ENCODE assay signal across 8 mouse cellular contexts in genomic region chr4:149875986-149876501, GRCm38 (mm10).
DNase-seq lines count a peak whose midpoint lies in the region; ATAC-seq and TF ChIP-seq lines count a peak whose summit lies in the region.

No protein-coding gene starts in this region.

- no peak overlapping the region for H3K4me2 ChIP-seq in forebrain, embryonic 13.5 days
- no peak overlapping the region for H3K4me2 ChIP-seq in limb, embryonic 14.5 days (replicated peaks; ENCODE audit: low read depth, low read length, severe bottlenecking)

- no peak overlapping the region for H3K27ac ChIP-seq in cerebellum, adult 2 months (ENCODE audit: insufficient read depth, low read length)
- H3K27ac ChIP-seq in forebrain, embryonic 13.5 days = peak overlapping the region; percentile 75
- H3K27ac ChIP-seq in limb, embryonic 14.5 days (replicated peaks; ENCODE audit: low read depth, low read length) = peak overlapping the region; percentile 79

- ATAC-seq in forebrain, embryonic 13.5 days = peak; percentile 85
- ATAC-seq in limb, embryonic 14.5 days (ENCODE audit: low FRiP score, low read depth) = peak; percentile 56

- no peak for TF ChIP-seq CTCF in cerebellum, adult 2 months (IDR thresholded peaks at IDR 0.05; ENCODE audit: borderline replicate concordance, insufficient read depth, low read depth, low read length)

- H3K4me3 ChIP-seq in cerebellum, adult 2 months (replicated peaks; ENCODE audit: insufficient read depth, low read depth, low read length) = no peak overlapping the region
- H3K4me3 ChIP-seq in forebrain, embryonic 13.5 days = no peak overlapping the region
- H3K4me3 ChIP-seq in limb, embryonic 14.5 days (replicated peaks; ENCODE audit: low read length) = no peak overlapping the region

- H3K27me3 ChIP-seq in cerebellum, adult 2 months (ENCODE audit: control insufficient read depth, insufficient read depth, low read length) = no peaks in the 10 kb centered on the region
- H3K27me3 ChIP-seq in forebrain, embryonic 13.5 days = no peaks in the 10 kb centered on the region
- H3K27me3 ChIP-seq in limb, embryonic 14.5 days (ENCODE audit: control insufficient read depth, insufficient read depth, low read length) = no peaks in the 10 kb centered on the region

- TF ChIP-seq POLR2A in cerebellum, adult 2 months (IDR thresholded peaks at IDR 0.05; ENCODE audit: borderline replicate concordance, insufficient read depth, low read length) = no peak
- TF ChIP-seq POLR2A in limb, embryonic 14.5 days (IDR thresholded peaks at IDR 0.05; ENCODE audit: borderline replicate concordance, extremely low read depth, insufficient read depth, insufficient read length) = no peak

- peak; percentile 79 for DNase-seq in brain, adult 2 months (ENCODE audit: low read depth, low spot score)
- peak; percentile 76 to 82 for DNase-seq in cerebellum, adult 2 months
- DNase-seq in limb, embryonic 14.5 days (ENCODE audit: low spot score) = peak; percentile 74
- DNase-seq in ovary, postnatal 14 days (ENCODE audit: low spot score) = no peak
- DNase-seq in adipocyte (ENCODE audit: low spot score) (no peak), liver (no peak)
- no peak for DNase-seq in layer of hippocampus, adult 8-10 months (ENCODE audit: low spot score in 2 of 2)

- H3K36me3 ChIP-seq in forebrain, embryonic 13.5 days (ENCODE audit: poor library complexity, severe bottlenecking) = no peaks in the 10 kb centered on the region
- no peaks in the 10 kb centered on the region for H3K36me3 ChIP-seq in limb, embryonic 14.5 days (ENCODE audit: control insufficient read depth, insufficient read depth, low read length)

- no peaks in the 10 kb centered on the region for H3K9me3 ChIP-seq in forebrain, embryonic 13.5 days (replicated peaks)
- no peaks in the 10 kb centered on the region for H3K9me3 ChIP-seq in limb, embryonic 14.5 days (ENCODE audit: control insufficient read depth, low read length)

- no peak overlapping the region for H3K9ac ChIP-seq in forebrain, embryonic 13.5 days
- no peak overlapping the region for H3K9ac ChIP-seq in limb, embryonic 14.5 days (ENCODE audit: low read depth, low read length, severe bottlenecking)

- 7% methylated on average over 8 of the region's 8 CpGs for WGBS in cerebellum, adult 2 months
- 49% methylated on average over 8 of the region's 8 CpGs for WGBS in forebrain, embryonic 13.5 days
- 19% methylated on average over 8 of the region's 8 CpGs for WGBS in limb, embryonic 14.5 days

- H3K4me1 ChIP-seq in cerebellum, adult 2 months (ENCODE audit: control insufficient read depth, insufficient read depth, low read length) = peaks cover 25% of the 10 kb centered on the region
- peaks cover 38% of the 10 kb centered on the region for H3K4me1 ChIP-seq in forebrain, embryonic 13.5 days
- H3K4me1 ChIP-seq in limb, embryonic 14.5 days (ENCODE audit: control insufficient read depth, insufficient read depth, low read length) = peaks cover 47% of the 10 kb centered on the region

Comparison
In these comparisons a context has a peak if more than half of its experiments do, and no peak if none do; other contexts are left out.
1. DNase-seq: peak in brain, adult 2 months (single experiment), cerebellum, adult 2 months (2 of 2) and limb, embryonic 14.5 days (single experiment); none in ovary, postnatal 14 days (single experiment), adipocyte (single experiment), layer of hippocampus, adult 8-10 months (0 of 2) and liver (single experiment).